Mouse (Mus musculus) heart, postnatal 0 days (tissue): ENCODE measurements around the gene Syne4.

Experiments used
- CTCF ChIP-seq: IDR thresholded peaks from 2 replicates; pipeline ENCODE4 v1.5.1; 2016; ENCODE audit warnings: antibody characterized with exemption, control low read depth, low read depth
- EP300 ChIP-seq: IDR thresholded peaks from 2 replicates; pipeline ENCODE4 v1.6.1; 2016; ENCODE audit warnings: antibody characterized with exemption, low read depth

- TF ChIP-seq CTCF = no peak
- TF ChIP-seq EP300 = no peak
These were observed 48.7 kb downstream of the Syne4 start for GRCm38 (mm10) chr7:30363344-30363738.
